Comparison of ENCODE assay signal across 36 mouse cellular contexts in the genomic region with DNA sequence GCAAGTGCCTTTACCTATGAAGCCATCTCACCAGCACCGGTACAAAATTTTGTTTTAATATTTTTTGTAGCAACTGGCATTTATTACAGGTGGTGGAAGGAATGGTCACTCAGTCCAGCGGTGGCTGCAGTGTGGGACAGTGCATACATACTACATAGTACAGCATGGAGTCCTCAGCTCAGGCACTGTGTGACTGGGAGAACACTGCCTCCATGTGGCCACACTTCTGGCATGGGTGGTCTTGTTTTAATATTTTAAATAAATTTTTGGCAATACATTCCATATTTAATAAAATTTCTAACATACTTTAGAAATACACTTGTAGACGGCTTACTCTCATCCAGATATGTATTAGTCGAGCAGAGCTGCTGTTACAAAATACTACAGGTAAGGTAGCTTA. TPM values are rescaled to one million over a fixed set of nuclear protein-coding genes. Genes with fewer than 3 reads are reported as not detected.
"Had no signal": no experiment of that assay in that cellular context is flagged by ENCODE, and none has a peak within 500 bp of the region (broad histone marks: within the 10 kb centered on the region; RNA-seq: fewer than 3 reads in every experiment).

No protein-coding gene starts in this region.

- H3K27me3 ChIP-seq: heart, embryonic 13.5 days; heart, embryonic 15.5 days; intestine, embryonic 15.5 days; limb, embryonic 12.5 days; liver, embryonic 13.5 days had no signal

- H3K36me3 ChIP-seq: heart, embryonic 13.5 days; heart, embryonic 15.5 days; intestine, embryonic 15.5 days; limb, embryonic 10.5 days; limb, embryonic 12.5 days; liver, embryonic 13.5 days had no signal

- H3K4me1 ChIP-seq: heart, embryonic 13.5 days; heart, embryonic 15.5 days; intestine, embryonic 15.5 days; limb, embryonic 10.5 days; limb, embryonic 12.5 days; liver, embryonic 13.5 days had no signal

- H3K9me3 ChIP-seq: heart, embryonic 13.5 days; heart, embryonic 15.5 days; intestine, embryonic 15.5 days; limb, embryonic 10.5 days; limb, embryonic 12.5 days; liver, embryonic 13.5 days had no signal

- H3K9ac ChIP-seq: heart, embryonic 13.5 days; heart, embryonic 15.5 days; hindbrain, embryonic 14.5 days; intestine, embryonic 15.5 days; limb, embryonic 12.5 days; liver, embryonic 13.5 days had no signal

- H3K4me3 ChIP-seq: heart, adult 2 months; heart, embryonic 13.5 days; heart, embryonic 15.5 days; intestine, embryonic 15.5 days; layer of hippocampus, adult 2 months; left cerebral cortex, adult 2 months; limb, embryonic 10.5 days; limb, embryonic 12.5 days; liver, embryonic 13.5 days had no signal

- H3K27ac ChIP-seq: heart, adult 2 months; heart, embryonic 13.5 days; heart, embryonic 15.5 days; hindbrain, embryonic 14.5 days; intestine, embryonic 15.5 days; layer of hippocampus, adult 2 months; left cerebral cortex, adult 2 months; limb, embryonic 10.5 days; limb, embryonic 12.5 days; liver, embryonic 13.5 days had no signal

- DNase-seq: gastrocnemius, postnatal 14 days; gastrocnemius, postnatal 36 days; heart, adult 11 months; heart, adult 2 months; heart, postnatal 10 days; kidney, adult 8-10 months; kidney, postnatal 14 days; kidney, postnatal 4 days; liver; liver, embryonic 13.5 days had no signal

- H3K4me2 ChIP-seq: heart, embryonic 11.5 days; heart, embryonic 13.5 days; heart, embryonic 15.5 days; hindbrain, embryonic 14.5 days; intestine, embryonic 15.5 days; limb, embryonic 12.5 days; liver, embryonic 11.5 days; liver, embryonic 13.5 days had no signal

- ATAC-seq: hindbrain, embryonic 16.5 days; inflammation-experienced regulatory T-cells, adult 6 months; intestine, embryonic 15.5 days; intestine, postnatal 0 days had no signal

RNA-seq across cellular contexts. Expression of a gene that starts 45.6 kb away (rescaled TPM):
- total RNA-seq: gastrocnemius, adult 18-20 months; gastrocnemius, adult 8-10 months; gastrocnemius, postnatal 14 days; gastrocnemius, postnatal 36 days; heart, adult 2 months; heart, postnatal 10 days; heart, postnatal 25 days; hematopoietic stem cell, adult 5-6 weeks; layer of hippocampus, adult 2 months; layer of hippocampus, postnatal 10 days; layer of hippocampus, postnatal 25 days; left cerebral cortex, adult 2 months; left cerebral cortex, postnatal 14 days; left cerebral cortex, postnatal 36 days had no signal
- polyA plus RNA-seq: gonadal fat pad, adult 2 months; heart, adult 2 months; heart, embryonic 11.5 days; heart, embryonic 13.5 days; heart, embryonic 15.5 days; hindbrain, embryonic 11.5 days; hindbrain, embryonic 14.5 days; hindbrain, embryonic 16.5 days; inflammation-experienced regulatory T-cells, adult 6 months; intestine, embryonic 15.5 days; intestine, postnatal 0 days; kidney, embryonic 14.5 days; kidney, embryonic 16.5 days; limb, embryonic 10.5 days; limb, embryonic 12.5 days; limb, embryonic 14.5 days; liver, embryonic 11.5 days; liver, embryonic 13.5 days had no signal

RNA-seq across cellular contexts. Expression of a gene that starts 55.9 kb away (rescaled TPM):
- total RNA-seq: gastrocnemius, adult 18-20 months; gastrocnemius, adult 8-10 months; gastrocnemius, postnatal 14 days; gastrocnemius, postnatal 36 days; heart, adult 2 months; heart, postnatal 10 days; heart, postnatal 25 days; hematopoietic stem cell, adult 5-6 weeks; layer of hippocampus, adult 2 months; layer of hippocampus, postnatal 10 days; layer of hippocampus, postnatal 25 days; left cerebral cortex, adult 2 months; left cerebral cortex, postnatal 14 days; left cerebral cortex, postnatal 36 days had no signal
- polyA plus RNA-seq: gonadal fat pad, adult 2 months; heart, adult 2 months; heart, embryonic 11.5 days; heart, embryonic 13.5 days; heart, embryonic 15.5 days; hindbrain, embryonic 11.5 days; hindbrain, embryonic 14.5 days; hindbrain, embryonic 16.5 days; inflammation-experienced regulatory T-cells, adult 6 months; intestine, embryonic 15.5 days; intestine, postnatal 0 days; kidney, embryonic 14.5 days; kidney, embryonic 16.5 days; limb, embryonic 10.5 days; limb, embryonic 12.5 days; limb, embryonic 14.5 days; liver, embryonic 11.5 days; liver, embryonic 13.5 days had no signal
